Mouse (Mus musculus) neural tube, embryonic 15.5 days (tissue): ENCODE measurements around the gene Sema4g. TPM values are rescaled to one million over a fixed set of nuclear protein-coding genes. Genes with fewer than 3 reads are reported as not detected.
A peak's percentile ranks its signal among the peaks of the same experiment; 100 is the strongest.

Experiments used
- ATAC-seq: fragments of 200-750 bp; cut with Nextera tagmentation; 2 replicates; pipeline ENCODE4 v1.8.0; 2017; ENCODE audit warnings: mild to moderate bottlenecking, moderate TSS enrichment, moderate library complexity; ENCODE audit not compliant: low FRiP score
- H3K27ac ChIP-seq: fragments of 300-500 bp; sonication (generic); replicated peaks from 2 replicates; pipeline ENCODE4 v1.5.1; 2015; ENCODE audit warnings: mild to moderate bottlenecking, inconsistent platforms
- H3K27me3 ChIP-seq: fragments of 300-500 bp; sonication (generic); replicated peaks from 2 replicates; pipeline ENCODE4 v1.6.1; 2015; ENCODE audit warnings: inconsistent platforms
- H3K36me3 ChIP-seq: fragments of 300-500 bp; sonication (generic); 2 replicates; pipeline ENCODE4 v1.6.1; 2015; ENCODE audit warnings: inconsistent platforms
- H3K4me1 ChIP-seq: fragments of 300-500 bp; sonication (generic); 2 replicates; pipeline ENCODE4 v1.6.1; 2015; ENCODE audit warnings: inconsistent platforms
- H3K4me2 ChIP-seq: fragments of 300-500 bp; sonication (generic); 2 replicates; pipeline ENCODE4 v1.6.1; 2015; ENCODE audit warnings: inconsistent platforms, mild to moderate bottlenecking, moderate library complexity
- H3K4me3 ChIP-seq: fragments of 300-500 bp; sonication (generic); replicated peaks from 2 replicates; pipeline ENCODE4 v1.5.1; 2015; ENCODE audit warnings: mild to moderate bottlenecking, inconsistent platforms
- H3K9ac ChIP-seq: fragments of 300-500 bp; sonication (generic); replicated peaks from 2 replicates; pipeline ENCODE4 v1.6.1; 2015; ENCODE audit warnings: mild to moderate bottlenecking, inconsistent platforms
- H3K9me3 ChIP-seq: fragments of 300-500 bp; sonication (generic); replicated peaks from 2 replicates; pipeline ENCODE4 v1.6.1; 2016; ENCODE audit warnings: inconsistent platforms
- WGBS: fragments of 180-500 bp; shearing (Covaris S2); methylation state at CpG from one replicate; pipeline ENCODE4 v1.1.7; 2015; ENCODE audit warnings: mixed read lengths; 5-methylcytosine and 5-hydroxymethylcytosine counted together
- polyA plus RNA-seq: library from polyadenylated mRNA; unstranded; fragments of >200 nt; fragmentation: Nextera tagmentation; extraction: Ambion mirVana; gene quantifications from 2 replicates; pipeline ENCODE4 v1.2.1, GENCODE M21; 2015

Sema4g gene
- polyA plus RNA-seq, 1 experiment from 2014 or later = 19.4 TPM

- Histone ChIP-seq H3K27ac (peak within 1 kb of the TSS; percentile 86), H3K9ac (peak within 1 kb of the TSS; percentile 73), H3K4me3 (peak within 1 kb of the TSS; percentile 93), H3K27me3 (no peaks in the 10 kb centered on the region), H3K9me3 (no peaks in the 10 kb centered on the region), H3K36me3 (peaks cover 45% of the 10 kb centered on the region), H3K4me1 (peaks cover 52% of the 10 kb centered on the region), H3K4me2 (peak within 1 kb of the TSS; percentile 96)
- ATAC-seq = no peak
- 12% methylated on average over 16 of the region's 16 CpGs for WGBS
Observed at GRCm38 (mm10) chr19:45005444-45005843, 16.5 kb downstream of the Sema4g start, which contains the start of gene Twnk. TSS of gene Twnk (plus strand) at chr19:45005663.

GRCm38 (mm10) chr19:45005957-45006712 is 17.2 kb downstream of the Sema4g start, which contains the start of gene Mrpl43:
TSS of gene Mrpl43 (minus strand) at chr19:45006442.
- no peaks in the 10 kb centered on the region for H3K9me3 ChIP-seq
- peak within 1 kb of the TSS; percentile 93 for H3K4me3 ChIP-seq
- H3K27ac ChIP-seq = peak within 1 kb of the TSS; percentile 86
- WGBS = under 1% methylated on average over 82 of the region's 82 CpGs
- ATAC-seq = peak; percentile 90
- peak within 1 kb of the TSS; percentile 73 for H3K9ac ChIP-seq
- H3K27me3 ChIP-seq = no peaks in the 10 kb centered on the region
- peaks cover 52% of the 10 kb centered on the region for H3K4me1 ChIP-seq
- peaks cover 44% of the 10 kb centered on the region for H3K36me3 ChIP-seq
- H3K4me2 ChIP-seq = peak within 1 kb of the TSS; percentile 96

- no peak; the same call in 1 of the 2 replicates for ATAC-seq
- H3K4me2 ChIP-seq = peak overlapping the region; percentile 96
- no peaks in the 10 kb centered on the region for H3K9me3 ChIP-seq
- H3K9ac ChIP-seq = peak overlapping the region; percentile 73
- peak overlapping the region; percentile 86 for H3K27ac ChIP-seq
- H3K4me1 ChIP-seq = peaks cover 52% of the 10 kb centered on the region
- peaks cover 46% of the 10 kb centered on the region for H3K36me3 ChIP-seq
- H3K4me3 ChIP-seq = peak overlapping the region; percentile 93
- H3K27me3 ChIP-seq = no peaks in the 10 kb centered on the region
- WGBS = 44% methylated on average over 17 of the region's 17 CpGs
Observed at GRCm38 (mm10) chr19:45007021-45007420, 18.1 kb downstream of the Sema4g start.

- Histone ChIP-seq H3K36me3 (peaks cover 41% of the 10 kb centered on the region), H3K4me2 (peak overlapping the region; percentile 96), H3K27ac (peak overlapping the region; percentile 86; the same call in 1 of the 2 replicates), H3K9ac (peak overlapping the region; percentile 73; the same call in 1 of the 2 replicates), H3K4me1 (peaks cover 57% of the 10 kb centered on the region), H3K27me3 (no peaks in the 10 kb centered on the region), H3K4me3 (peak overlapping the region; percentile 93), H3K9me3 (no peaks in the 10 kb centered on the region)
- WGBS = 92% methylated on average over 20 of the region's 20 CpGs
- no peak for ATAC-seq
Observed at GRCm38 (mm10) chr19:45007425-45008191, 18.7 kb downstream of the Sema4g start.

- WGBS = 87% methylated on average over 4 of the region's 4 CpGs
- Histone ChIP-seq H3K9me3 (no peaks in the 10 kb centered on the region), H3K36me3 (peaks cover 23% of the 10 kb centered on the region), H3K27me3 (0 out of 2 replicates have a peak, but pooled peaks cover 3% of the 10 kb centered on the region), H3K4me3 (no peak overlapping the region), H3K4me2 (no peak overlapping the region), H3K27ac (no peak overlapping the region), H3K4me1 (peaks cover 46% of the 10 kb centered on the region), H3K9ac (no peak overlapping the region)
- ATAC-seq = no peak
Observed at GRCm38 (mm10) chr19:45010646-45011045, 21.7 kb downstream of the Sema4g start.

GRCm38 (mm10) chr19:45012219-45012618 is 23.3 kb downstream of the Sema4g start:
- Histone ChIP-seq H3K27me3 (0 out of 2 replicates have a peak, but pooled peaks cover 3% of the 10 kb centered on the region), H3K4me3 (no peak overlapping the region), H3K27ac (peak overlapping the region; percentile 72), H3K36me3 (peaks cover 23% of the 10 kb centered on the region), H3K4me1 (peaks cover 53% of the 10 kb centered on the region), H3K9me3 (no peaks in the 10 kb centered on the region), H3K4me2 (no peak overlapping the region), H3K9ac (0 out of 2 replicates have a peak overlapping the region, but pooled peaks have one; percentile 23)
- WGBS = 86% methylated on average over 8 of the region's 8 CpGs
- no peak for ATAC-seq

GRCm38 (mm10) chr19:45012636-45013035 is 23.7 kb downstream of the Sema4g start:
- no peak overlapping the region for H3K4me3 ChIP-seq
- H3K9ac ChIP-seq = 0 out of 2 replicates have a peak overlapping the region, but pooled peaks have one; percentile 23
- no peak overlapping the region for H3K4me2 ChIP-seq
- 30% methylated on average over 6 of the region's 6 CpGs for WGBS
- no peaks in the 10 kb centered on the region for H3K9me3 ChIP-seq
- H3K36me3 ChIP-seq = peaks cover 23% of the 10 kb centered on the region
- no peak for ATAC-seq
- 0 out of 2 replicates have a peak, but pooled peaks cover 3% of the 10 kb centered on the region for H3K27me3 ChIP-seq
- H3K27ac ChIP-seq = peak overlapping the region; percentile 72
- H3K4me1 ChIP-seq = peaks cover 49% of the 10 kb centered on the region

GRCm38 (mm10) chr19:45013581-45014225 is 24.8 kb downstream of the Sema4g start:
- Histone ChIP-seq H3K27me3 (0 out of 2 replicates have a peak, but pooled peaks cover 3% of the 10 kb centered on the region), H3K36me3 (peaks cover 23% of the 10 kb centered on the region), H3K4me2 (0 out of 2 replicates have a peak overlapping the region, but pooled peaks have one; percentile 82), H3K9ac (no peak overlapping the region), H3K4me3 (no peak overlapping the region), H3K4me1 (peaks cover 43% of the 10 kb centered on the region), H3K27ac (no peak overlapping the region), H3K9me3 (no peaks in the 10 kb centered on the region)
- 59% methylated on average over 6 of the region's 6 CpGs for WGBS
- ATAC-seq = no peak

GRCm38 (mm10) chr19:45014335-45014971 is 25.6 kb downstream of the Sema4g start, which contains the start of gene Lzts2:
TSS of gene Lzts2 (plus strand) at chr19:45014414.
- Histone ChIP-seq H3K4me3 (peak within 1 kb of the TSS; percentile 57), H3K27ac (peak within 1 kb of the TSS; percentile 94), H3K4me2 (peak within 1 kb of the TSS; percentile 82), H3K36me3 (peaks cover 23% of the 10 kb centered on the region), H3K27me3 (0 out of 2 replicates have a peak, but pooled peaks cover 3% of the 10 kb centered on the region), H3K4me1 (peaks cover 48% of the 10 kb centered on the region), H3K9ac (peak within 1 kb of the TSS; percentile 33), H3K9me3 (no peaks in the 10 kb centered on the region)
- no peak for ATAC-seq
- 13% methylated on average over 10 of the region's 10 CpGs for WGBS

- peaks cover 22% of the 10 kb centered on the region for H3K36me3 ChIP-seq
- peak overlapping the region; percentile 82 for H3K4me2 ChIP-seq
- no peak for ATAC-seq
- H3K4me3 ChIP-seq = peak overlapping the region; percentile 57
- peaks cover 54% of the 10 kb centered on the region for H3K4me1 ChIP-seq
- no peaks in the 10 kb centered on the region for H3K9me3 ChIP-seq
- peak overlapping the region; percentile 33 for H3K9ac ChIP-seq
- 0% methylated on average over 24 of the region's 25 CpGs for WGBS
- peak overlapping the region; percentile 94 for H3K27ac ChIP-seq
- 0 out of 2 replicates have a peak, but pooled peaks cover 3% of the 10 kb centered on the region for H3K27me3 ChIP-seq
Observed at GRCm38 (mm10) chr19:45014981-45015402, 26.1 kb downstream of the Sema4g start.
